In genomic region chr10:40164421-40165386, GRCm38 (mm10) we compare ENCODE assay signal across 8 mouse cellular contexts. TPM values are rescaled to one million over a fixed set of nuclear protein-coding genes. Genes with fewer than 3 reads are reported as not detected.
DNase-seq lines count a peak whose midpoint lies in the region; TF ChIP-seq lines count a peak whose summit lies in the region.

No protein-coding gene starts in this region.

- peak; percentile 20 for DNase-seq in adrenal gland, postnatal 25 days
- no peak for DNase-seq in adrenal gland, adult 18-20 months (ENCODE audit: low spot score in 2 of 2)
- DNase-seq in heart, adult 18-20 months = peak; percentile 35 to 44
- peak; percentile 35 to 49 for DNase-seq in layer of hippocampus, postnatal 25 days (ENCODE audit: extremely low spot score in 1 of 2, low spot score in 1 of 2)
- peak; percentile 74 for DNase-seq in right cerebral cortex, adult 18-20 months
- DNase-seq in ovary, postnatal 10 days (ENCODE audit: low spot score) = no peak
- no peak for DNase-seq in urinary bladder, adult 18-20 months (ENCODE audit: low spot score in 2 of 2)

- no peak for TF ChIP-seq POLR2A in bone marrow, adult 2 months (IDR thresholded peaks at IDR 0.05; ENCODE audit: borderline replicate concordance, control insufficient read depth, low read depth, low read length)

- WGBS in bone marrow, adult 2 months = 10% methylated on average over 27 of the region's 27 CpGs

- no peak overlapping the region for H3K27ac ChIP-seq in bone marrow, adult 2 months (ENCODE audit: control insufficient read depth, insufficient read depth, low read depth, low read length, poor library complexity)

- peak overlapping the region; percentile 29 for H3K4me3 ChIP-seq in bone marrow, adult 2 months (replicated peaks; ENCODE audit: control insufficient read depth, low read depth, low read length)

- H3K4me1 ChIP-seq in bone marrow, adult 2 months (ENCODE audit: control insufficient read depth, insufficient read depth, low read length) = peaks cover 2% of the 10 kb centered on the region; the same call in 1 of the 2 replicates

- no peak for TF ChIP-seq CTCF in bone marrow, adult 2 months (IDR thresholded peaks at IDR 0.05; ENCODE audit: control insufficient read depth, insufficient read depth, low read length)

RNA-seq across cellular contexts. Expression of gene Slc16a10, which starts 22.6 kb away (rescaled TPM):
- 23.2 and 25.2 TPM in 2 replicates for total RNA-seq in adrenal gland, postnatal 25 days (2021)
- total RNA-seq in adrenal gland, adult 18-20 months (2021) = 10 to 100 TPM; 19.8 to 22.9 TPM
- polyA plus RNA-seq in bone marrow, adult 2 months (2011; ENCODE audit: insufficient read depth, insufficient read length, low replicate concordance, missing spikeins) = 24.6 and 48.9 TPM in 2 replicates
- total RNA-seq in heart, adult 18-20 months (2021) = 10 to 100 TPM; 18.8 to 21.7 TPM
- 1 to 10 TPM; 2.9 to 3.1 TPM for total RNA-seq in layer of hippocampus, postnatal 25 days (2021)

Comparison
In these comparisons a context has a peak if more than half of its experiments do, and no peak if none do; other contexts are left out.
1. DNase-seq: peak in adrenal gland, postnatal 25 days (single experiment), heart, adult 18-20 months (2 of 2), layer of hippocampus, postnatal 25 days (2 of 2) and right cerebral cortex, adult 18-20 months (single experiment); none in adrenal gland, adult 18-20 months (0 of 2), ovary, postnatal 10 days (single experiment) and urinary bladder, adult 18-20 months (0 of 2).